Mouse (Mus musculus) fibroblast of lung, adult 2 months (primary cell): Measurements from ENCODE around the gene Olfr508.
"Not testable (repeated sequence)": the region's sequence is repeated elsewhere in the genome, so short reads cannot be mapped to it uniquely, and the experiment has no call there.

ENCODE experiments used
- DNase-seq: peaks from one replicate; pipeline ENCODE4 v3.0.0-alpha.2; 2011; ENCODE audit warnings: low read depth

The Olfr508 gene

DNA sequence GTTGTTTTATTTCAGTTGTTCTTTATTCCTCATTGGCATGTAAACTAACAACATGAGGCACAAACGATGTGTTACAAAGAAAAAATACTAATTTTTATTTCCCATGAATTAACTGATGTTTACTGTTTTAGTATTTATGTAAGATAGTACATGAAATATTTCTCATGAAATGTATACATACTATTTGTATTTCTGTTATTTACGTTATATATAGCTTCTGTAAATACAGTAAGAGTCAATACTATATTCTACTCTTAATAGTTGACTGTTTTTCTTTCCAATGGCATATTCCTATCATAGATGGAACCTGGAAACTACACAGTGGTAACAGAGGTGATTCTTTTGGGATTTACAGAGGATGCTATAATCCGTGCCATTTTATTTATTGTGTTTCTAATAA lies at the start of gene Olfr508:
Gene Olfr508 (plus strand): TSS at position 301 of the 400 bp plus-strand sequence.
- no peak for DNase-seq

DNA sequence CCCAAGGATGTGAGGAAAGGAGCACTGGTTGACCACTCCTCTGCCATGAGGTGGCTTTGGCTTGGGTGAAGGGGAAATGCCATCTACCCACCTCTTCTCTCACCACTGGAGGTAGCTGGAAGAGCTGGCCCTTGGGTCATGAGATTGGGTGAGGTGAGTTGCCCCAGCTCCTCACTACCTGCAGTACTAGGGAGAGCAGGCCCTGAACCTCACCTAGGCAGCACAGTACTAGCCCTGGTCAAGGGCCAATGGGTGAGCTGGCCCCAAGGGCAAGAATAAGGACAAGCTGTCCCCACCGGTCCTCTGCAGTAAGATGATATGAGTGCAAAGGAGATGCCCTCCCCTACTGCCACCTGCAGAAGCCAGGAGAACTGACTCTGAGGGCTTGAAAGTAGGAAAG lies 40.0 kb upstream of the Olfr508 start:
- no peak for DNase-seq

DNA sequence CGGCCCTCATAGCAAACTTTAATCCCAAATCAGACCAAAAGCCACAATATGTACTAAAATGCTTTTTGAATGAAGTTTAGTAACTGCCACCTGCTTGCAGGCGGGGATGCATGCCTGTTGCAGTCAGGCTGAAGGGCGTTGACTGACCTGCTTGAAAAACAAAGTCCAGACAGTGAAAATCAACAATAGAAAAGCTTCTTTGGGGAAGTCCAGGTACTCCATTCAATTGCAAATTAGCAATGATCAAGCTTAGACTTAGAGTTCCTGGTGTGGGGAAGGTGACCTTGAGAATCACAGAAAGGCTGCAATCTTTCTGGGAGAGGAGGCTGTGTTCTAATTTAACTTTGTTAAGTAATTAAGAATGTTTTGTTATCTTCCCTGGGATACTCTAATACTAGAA lies 27.9 kb upstream of the Olfr508 start:
- not testable (repeated sequence) for DNase-seq

DNA sequence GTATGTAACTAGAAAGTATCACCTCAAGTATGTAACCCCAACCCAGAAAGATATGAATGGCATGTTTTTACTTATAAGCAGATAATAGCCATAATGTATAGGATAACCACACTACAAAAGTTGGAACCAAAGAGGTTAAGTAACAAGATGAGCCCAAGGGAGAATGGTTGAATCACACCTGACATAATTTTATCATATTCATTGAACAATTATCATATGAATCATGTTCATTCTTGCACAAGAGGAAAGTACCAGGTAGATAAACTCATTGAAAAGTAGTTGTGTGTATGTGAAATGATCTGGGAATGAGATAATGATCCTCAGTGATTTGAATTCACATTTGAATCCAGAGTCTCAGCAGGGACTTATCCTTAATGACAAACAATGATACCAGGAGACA lies 19.3 kb upstream of the Olfr508 start, which contains the start of gene Olfr506:
Gene Olfr506 (plus strand): TSS at position 301 of the 400 bp plus-strand sequence.
- no peak for DNase-seq

DNA sequence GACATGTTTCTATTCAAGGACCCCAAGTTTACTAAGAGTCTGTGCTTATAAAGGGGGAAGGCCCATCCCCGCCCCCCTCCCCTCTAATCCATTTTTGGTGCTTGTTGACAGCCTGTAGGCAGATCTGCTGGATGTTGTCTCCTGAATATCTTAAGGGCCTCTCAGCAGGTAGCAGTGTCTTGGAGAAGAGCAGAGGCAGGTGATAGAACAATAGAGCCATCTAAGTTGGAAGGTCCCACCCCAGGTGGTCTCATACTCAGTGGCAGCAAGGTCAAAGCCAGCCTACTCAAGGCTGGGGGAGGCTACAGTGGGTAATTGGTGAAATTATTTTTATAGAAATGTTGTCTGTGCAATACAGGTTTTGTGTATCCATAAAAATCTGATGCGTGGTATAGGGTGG lies 15.7 kb upstream of the Olfr508 start:
- no peak for DNase-seq

DNA sequence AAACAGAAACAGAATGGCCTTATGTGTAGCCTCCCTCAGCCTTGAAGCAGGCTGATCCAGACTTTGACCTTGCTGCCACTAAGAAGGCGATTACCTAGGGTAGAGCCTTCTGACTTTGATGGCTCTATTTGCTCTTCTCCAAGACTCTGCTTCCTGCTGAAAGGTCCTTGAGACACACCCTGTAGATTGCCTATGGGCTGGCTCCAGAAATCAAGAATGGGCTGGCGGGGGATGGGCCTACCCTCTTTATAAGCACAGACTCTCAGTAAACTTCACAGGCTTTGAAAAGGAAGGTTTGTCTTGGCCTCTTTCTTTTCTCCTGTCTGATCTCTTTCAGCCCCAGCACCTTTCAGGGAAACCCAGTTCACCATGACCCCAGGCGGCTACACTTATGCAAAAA lies 13.0 kb upstream of the Olfr508 start:
- not testable (repeated sequence) for DNase-seq

DNA sequence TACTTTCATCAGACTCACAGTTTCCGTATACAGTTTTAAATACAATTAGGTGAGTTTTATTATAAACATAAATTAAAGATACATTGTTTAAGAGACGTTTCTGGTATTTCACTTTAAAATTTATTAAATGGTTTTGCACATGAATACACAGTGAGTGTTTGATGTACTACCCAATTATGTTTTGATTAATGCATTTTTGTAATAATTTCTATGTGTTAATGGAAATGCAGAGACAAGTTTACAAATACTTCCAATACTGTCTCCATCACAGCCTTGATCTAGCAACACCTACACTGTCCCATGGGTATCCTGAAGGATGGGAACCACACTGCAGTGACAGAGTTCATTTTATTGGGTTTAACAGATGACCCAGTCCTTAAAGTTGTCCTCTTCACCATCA lies 8.3 kb upstream of the Olfr508 start, which contains the start of gene Olfr507:
Gene Olfr507 (plus strand): TSS at position 301 of the 400 bp plus-strand sequence.
- no peak for DNase-seq

DNA sequence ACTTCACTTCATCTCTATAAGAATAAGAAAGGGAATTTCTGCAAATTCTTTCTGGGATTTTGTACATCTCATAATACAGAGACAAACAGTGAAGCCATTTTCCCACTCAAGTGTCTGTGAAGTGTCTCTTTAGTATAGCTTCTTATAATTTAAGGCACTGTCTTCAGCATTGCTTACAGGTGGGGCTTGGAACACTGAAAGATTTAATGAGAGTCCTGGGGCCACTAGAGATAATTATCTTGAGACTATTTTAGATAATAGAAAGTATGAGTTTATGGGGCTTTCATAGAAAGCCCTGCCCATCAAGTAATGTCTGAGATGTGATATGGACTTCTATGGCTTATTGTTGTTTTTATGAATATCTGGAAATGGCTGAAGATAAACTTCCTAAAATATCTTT lies 22.0 kb downstream of the Olfr508 start, which contains the start of gene Olfr509:
Gene Olfr509 (minus strand): TSS at position 101 of the 400 bp plus-strand sequence.
- DNase-seq: no peak

DNA sequence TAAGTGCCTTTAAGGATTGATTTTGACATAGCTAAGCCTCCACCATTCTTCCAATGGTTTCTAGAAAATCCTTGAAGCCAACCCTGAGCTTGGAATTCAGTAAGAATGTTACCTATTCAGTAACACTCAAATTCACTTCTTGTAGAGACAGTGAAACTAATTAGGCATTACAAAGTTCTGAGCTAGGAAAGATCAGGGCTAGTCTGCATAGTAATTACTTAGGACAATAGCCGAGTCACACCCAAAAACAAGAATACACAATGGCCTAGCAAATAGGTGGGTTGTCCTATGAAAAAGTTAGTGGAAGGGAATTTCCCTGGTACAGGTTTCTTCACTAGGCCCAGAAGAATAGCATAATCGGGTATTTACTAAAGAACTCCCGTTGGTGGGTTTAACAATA lies 32.6 kb downstream of the Olfr508 start:
- DNase-seq: no peak

DNA sequence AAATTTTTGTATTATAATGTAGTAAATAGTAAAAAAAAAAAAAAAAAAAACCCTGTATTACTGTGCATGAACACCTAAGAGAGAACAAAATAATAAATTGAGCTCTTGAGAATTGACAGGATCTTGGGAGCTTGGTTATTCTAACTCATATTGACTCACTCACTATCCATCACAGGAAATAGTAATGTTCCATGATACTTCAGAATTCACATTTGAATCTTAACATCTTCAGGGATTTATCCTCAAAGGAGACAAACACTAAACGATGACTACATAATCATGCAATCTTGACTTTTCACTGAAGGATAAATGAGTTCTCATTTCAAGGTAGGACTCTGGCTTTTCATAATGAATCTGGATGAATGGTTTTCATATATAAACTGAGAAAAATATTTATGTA lies 36.3 kb downstream of the Olfr508 start, which contains the start of gene Olfr510:
Gene Olfr510 (plus strand): TSS at position 301 of the 400 bp plus-strand sequence.
- DNase-seq: no peak

DNA sequence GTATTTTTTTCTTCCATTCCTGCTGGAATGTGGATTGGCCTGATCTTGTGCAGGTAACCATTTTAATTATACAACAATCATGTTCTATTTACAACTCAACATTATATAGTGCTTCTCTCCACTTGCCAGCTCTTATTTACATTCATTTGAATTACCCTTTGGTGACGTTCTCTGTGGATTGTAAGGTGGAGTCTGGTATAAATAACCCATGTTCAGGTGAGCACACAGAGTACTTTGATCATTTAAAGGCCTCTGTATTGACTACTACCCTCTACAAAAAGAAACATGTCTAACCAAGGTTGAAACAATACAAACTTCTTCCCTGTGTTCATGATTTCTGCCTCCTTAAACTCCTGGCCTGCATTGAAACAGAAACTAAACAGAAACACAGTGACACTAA lies 41.3 kb downstream of the Olfr508 start:
- DNase-seq: no peak

DNA sequence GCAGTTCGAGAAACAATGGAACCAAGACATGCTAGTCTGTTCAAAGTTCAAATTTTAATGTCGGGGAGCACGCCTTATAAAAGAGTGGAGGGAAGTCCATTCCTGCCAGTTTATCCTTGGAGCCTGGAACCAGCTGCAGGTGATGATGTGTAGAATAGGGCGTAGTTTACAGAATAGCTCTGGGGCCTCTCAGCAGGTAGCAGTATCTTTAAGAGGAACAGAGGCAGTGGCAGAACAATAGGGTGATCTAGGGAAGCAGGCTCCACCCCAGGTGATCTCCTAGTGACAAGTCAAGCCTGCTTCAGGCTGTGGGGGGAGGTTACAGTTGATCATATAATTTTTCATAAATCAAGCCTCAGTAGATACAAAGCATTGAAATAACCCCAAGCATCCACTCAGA lies 49.1 kb downstream of the Olfr508 start:
- no peak for DNase-seq
